Mouse (Mus musculus) CD8-positive naive resting alpha-beta T cell, adult 2 months (primary cell): ENCODE data around the gene Scgb1b11.
"Not testable (repeated sequence)": the region's sequence is repeated elsewhere in the genome, so short reads cannot be mapped to it uniquely, and the experiment has no call there.

Source experiments
- DNase-seq, 2 experiments: peaks; one replicate each; pipeline ENCODE4 v3.0.0; 2022; ENCODE audit warnings: low read depth in 2 of 2, low spot score in 2 of 2

Gene Scgb1b11

GRCm38 (mm10) chr7:32222540-32222939, at the start of gene Scgb1b11:
Gene Scgb1b11, plus strand, starts transcription at chr7:32222840.
- DNase-seq = not testable (repeated sequence)

GRCm38 (mm10) chr7:32211045-32211444, 11.6 kb upstream of the Scgb1b11 start, which contains the start of gene Scgb2b11:
Gene Scgb2b11, minus strand, starts transcription at chr7:32211145.
- not testable (repeated sequence) for DNase-seq
